Mouse (Mus musculus) liver, embryonic 15.5 days (tissue): ENCODE data around the gene Ankdd1a. TPM values are rescaled to one million over a fixed set of nuclear protein-coding genes. Genes with fewer than 3 reads are reported as not detected.
A peak's percentile ranks its signal among the peaks of the same experiment; 100 is the strongest.

Experiments used
- ATAC-seq: fragments of 200-750 bp; cut with Nextera tagmentation; 2 replicates; pipeline ENCODE4 v1.8.0; 2017; ENCODE audit warnings: moderate number of reproducible peaks, mild to moderate bottlenecking, moderate library complexity; ENCODE audit not compliant: insufficient read depth
- H3K27ac ChIP-seq: fragments of 300-500 bp; sonication (generic); replicated peaks from 2 replicates; pipeline ENCODE4 v1.5.1; 2015; ENCODE audit warnings: mild to moderate bottlenecking, inconsistent platforms
- H3K27me3 ChIP-seq: fragments of 300-500 bp; sonication (generic); 2 replicates; pipeline ENCODE4 v1.6.1; 2015; ENCODE audit warnings: mild to moderate bottlenecking, inconsistent platforms
- H3K36me3 ChIP-seq: fragments of 300-500 bp; sonication (generic); replicated peaks from 2 replicates; pipeline ENCODE4 v1.6.1; 2015; ENCODE audit warnings: moderate library complexity, mild to moderate bottlenecking, inconsistent platforms
- H3K4me1 ChIP-seq: fragments of 300-500 bp; sonication (generic); replicated peaks from 2 replicates; pipeline ENCODE4 v1.6.1; 2015; ENCODE audit warnings: inconsistent platforms
- H3K4me2 ChIP-seq: fragments of 300-500 bp; sonication (generic); 2 replicates; pipeline ENCODE4 v1.6.1; 2015; ENCODE audit warnings: moderate library complexity, mild to moderate bottlenecking, inconsistent platforms
- H3K4me3 ChIP-seq: fragments of 300-500 bp; sonication (generic); replicated peaks from 2 replicates; pipeline ENCODE4 v1.5.1; 2015; ENCODE audit warnings: mild to moderate bottlenecking, inconsistent platforms
- H3K9ac ChIP-seq: fragments of 300-500 bp; sonication (generic); 2 replicates; pipeline ENCODE4 v1.6.1; 2015; ENCODE audit warnings: moderate library complexity, mild to moderate bottlenecking, inconsistent platforms
- H3K9me3 ChIP-seq: fragments of 300-500 bp; sonication (generic); replicated peaks from 2 replicates; pipeline ENCODE4 v1.6.1; 2016; ENCODE audit warnings: inconsistent platforms
- WGBS: fragments of 180-500 bp; shearing (Covaris S2); methylation state at CpG from one replicate; pipeline ENCODE4 v1.1.7; 2015; ENCODE audit warnings: mixed read lengths; ENCODE audit not compliant: insufficient replicate concordance; 5-methylcytosine and 5-hydroxymethylcytosine counted together
- polyA plus RNA-seq: library from polyadenylated mRNA; unstranded; fragments of >200 nt; fragmentation: Nextera tagmentation; extraction: Ambion mirVana; gene quantifications from 2 replicates; pipeline ENCODE4 v1.2.1, GENCODE M21; 2015

Gene Ankdd1a
- polyA plus RNA-seq, 1 experiment from 2014 or later = not detected

- Histone ChIP-seq H3K36me3 (no peaks in the 10 kb centered on the region), H3K4me1 (peaks cover 65% of the 10 kb centered on the region), H3K9ac (no peak overlapping the region), H3K4me2 (no peak overlapping the region), H3K27me3 (no peaks in the 10 kb centered on the region), H3K9me3 (no peaks in the 10 kb centered on the region), H3K27ac (no peak overlapping the region), H3K4me3 (no peak overlapping the region)
- no peak for ATAC-seq
- WGBS = 86% methylated on average over 5 of the region's 5 CpGs
Observed at GRCm38 (mm10) chr9:65531283-65531682, 11.3 kb upstream of the Ankdd1a start.

GRCm38 (mm10) chr9:65529659-65530058, 9.7 kb upstream of the Ankdd1a start:
- Histone ChIP-seq H3K9me3 (no peaks in the 10 kb centered on the region), H3K9ac (no peak overlapping the region), H3K36me3 (no peaks in the 10 kb centered on the region), H3K4me1 (peaks cover 63% of the 10 kb centered on the region), H3K4me2 (peak overlapping the region; percentile 27), H3K27me3 (no peaks in the 10 kb centered on the region), H3K4me3 (no peak overlapping the region), H3K27ac (peak overlapping the region; percentile 87)
- 30% methylated on average over 8 of the region's 8 CpGs for WGBS
- peak; percentile 83 for ATAC-seq

GRCm38 (mm10) chr9:65528417-65529038, 8.5 kb upstream of the Ankdd1a start:
- H3K4me2 ChIP-seq = peak overlapping the region; percentile 50
- 32% methylated on average over 6 of the region's 6 CpGs for WGBS
- peak overlapping the region; percentile 30 for H3K9ac ChIP-seq

GRCm38 (mm10) chr9:65525445-65526195, 5.6 kb upstream of the Ankdd1a start:
- H3K27me3 ChIP-seq = peaks cover 9% of the 10 kb centered on the region
- no peaks in the 10 kb centered on the region for H3K36me3 ChIP-seq
- H3K4me1 ChIP-seq = peaks cover 53% of the 10 kb centered on the region
- 0 out of 2 replicates have a peak overlapping the region, but pooled peaks have one; percentile 19 for H3K27ac ChIP-seq
- no peak overlapping the region for H3K4me2 ChIP-seq
- ATAC-seq = no peak
- WGBS = 74% methylated on average over 10 of the region's 10 CpGs
- no peaks in the 10 kb centered on the region for H3K9me3 ChIP-seq
- H3K9ac ChIP-seq = no peak overlapping the region
- no peak overlapping the region for H3K4me3 ChIP-seq

More at GRCm38 (mm10) chr9:65528417-65529038, 8.5 kb upstream of the Ankdd1a start:
- Histone ChIP-seq H3K4me3 (no peak overlapping the region), H3K27me3 (no peaks in the 10 kb centered on the region), H3K36me3 (no peaks in the 10 kb centered on the region), H3K27ac (peak overlapping the region; percentile 87), H3K4me1 (peaks cover 60% of the 10 kb centered on the region), H3K9me3 (no peaks in the 10 kb centered on the region)
- ATAC-seq = peak; percentile 88

GRCm38 (mm10) chr9:65523611-65524364, 3.8 kb upstream of the Ankdd1a start:
- Histone ChIP-seq H3K9ac (no peak overlapping the region), H3K27me3 (peaks cover 26% of the 10 kb centered on the region), H3K4me2 (no peak overlapping the region; the same call in 1 of the 2 replicates), H3K4me1 (peaks cover 36% of the 10 kb centered on the region), H3K27ac (no peak overlapping the region), H3K36me3 (no peaks in the 10 kb centered on the region), H3K9me3 (no peaks in the 10 kb centered on the region), H3K4me3 (no peak overlapping the region)
- peak; percentile 59 for ATAC-seq
- WGBS = 21% methylated on average over 14 of the region's 14 CpGs

GRCm38 (mm10) chr9:65520505-65520876, 498 bp upstream of the Ankdd1a start:
- no peak for ATAC-seq
- WGBS = 36% methylated on average over 11 of the region's 11 CpGs
- Histone ChIP-seq H3K9me3 (no peaks in the 10 kb centered on the region), H3K27me3 (peaks cover 26% of the 10 kb centered on the region), H3K4me3 (no peak overlapping the region), H3K27ac (no peak overlapping the region), H3K36me3 (no peaks in the 10 kb centered on the region), H3K9ac (no peak overlapping the region), H3K4me1 (peaks cover 13% of the 10 kb centered on the region), H3K4me2 (no peak overlapping the region)

GRCm38 (mm10) chr9:65514851-65515261, 5.1 kb downstream of the Ankdd1a start:
- Histone ChIP-seq H3K4me3 (no peak overlapping the region), H3K27me3 (peaks cover 14% of the 10 kb centered on the region), H3K9ac (no peak overlapping the region), H3K4me2 (no peak overlapping the region), H3K9me3 (no peaks in the 10 kb centered on the region), H3K36me3 (no peaks in the 10 kb centered on the region), H3K4me1 (no peaks in the 10 kb centered on the region), H3K27ac (no peak overlapping the region)
- 62% methylated on average over 3 of the region's 3 CpGs for WGBS
- ATAC-seq = no peak

- Histone ChIP-seq H3K9me3 (no peaks in the 10 kb centered on the region), H3K27ac (no peak overlapping the region), H3K4me2 (no peak overlapping the region), H3K9ac (no peak overlapping the region), H3K27me3 (peaks cover 14% of the 10 kb centered on the region), H3K4me3 (no peak overlapping the region), H3K4me1 (no peaks in the 10 kb centered on the region), H3K36me3 (no peaks in the 10 kb centered on the region)
- 64% methylated on average over 8 of the region's 8 CpGs for WGBS
- ATAC-seq = no peak
Observed at GRCm38 (mm10) chr9:65514431-65514830, 5.6 kb downstream of the Ankdd1a start.

GRCm38 (mm10) chr9:65512520-65512919, 7.5 kb downstream of the Ankdd1a start:
- H3K4me1 ChIP-seq = no peaks in the 10 kb centered on the region
- no peak for ATAC-seq
- no peak overlapping the region for H3K4me2 ChIP-seq
- H3K4me3 ChIP-seq = no peak overlapping the region
- H3K27me3 ChIP-seq = peaks cover 20% of the 10 kb centered on the region
- H3K36me3 ChIP-seq = no peaks in the 10 kb centered on the region
- WGBS = 57% methylated on average over 3 of the region's 3 CpGs
- H3K9me3 ChIP-seq = no peaks in the 10 kb centered on the region
- H3K9ac ChIP-seq = no peak overlapping the region
- no peak overlapping the region for H3K27ac ChIP-seq

GRCm38 (mm10) chr9:65508449-65508848, 11.5 kb downstream of the Ankdd1a start:
- 47% methylated on average over 7 of the region's 7 CpGs for WGBS
- ATAC-seq = no peak
- no peak overlapping the region for H3K4me2 ChIP-seq
- H3K27ac ChIP-seq = no peak overlapping the region
- peaks cover 20% of the 10 kb centered on the region; the same call in 1 of the 2 replicates for H3K27me3 ChIP-seq
- H3K36me3 ChIP-seq = no peaks in the 10 kb centered on the region
- no peak overlapping the region for H3K4me3 ChIP-seq
- H3K4me1 ChIP-seq = no peaks in the 10 kb centered on the region
- H3K9ac ChIP-seq = no peak overlapping the region
- no peaks in the 10 kb centered on the region for H3K9me3 ChIP-seq
